Mouse (Mus musculus) neural tube, embryonic 11.5 days (tissue): ENCODE data around the gene Brwd3. TPM values are rescaled to one million over a fixed set of nuclear protein-coding genes. Genes with fewer than 3 reads are reported as not detected.

ENCODE experiments used
- ATAC-seq: fragments of 200-750 bp; cut with Nextera tagmentation; 2 replicates; pipeline ENCODE4 v1.8.0; 2017; ENCODE audit warnings: moderate number of reproducible peaks, mild to moderate bottlenecking, moderate TSS enrichment, moderate library complexity; ENCODE audit not compliant: insufficient read depth, low FRiP score, low TSS enrichment
- DNase-seq: peaks from one replicate; pipeline ENCODE4 v3.0.0-alpha.2; 2015; ENCODE audit warnings: low spot score
- H3K27ac ChIP-seq: fragments of 300-500 bp; sonication (generic); 2 replicates; pipeline ENCODE4 v1.5.1; 2014; ENCODE audit warnings: low read depth, mild to moderate bottlenecking, low read length
- H3K27me3 ChIP-seq: fragments of 300-500 bp; sonication (generic); 2 replicates; pipeline ENCODE4 v1.6.1; 2014; ENCODE audit warnings: mild to moderate bottlenecking, low read length, mixed read lengths; ENCODE audit not compliant: control insufficient read depth, insufficient read depth
- H3K36me3 ChIP-seq: fragments of 300-500 bp; sonication (generic); 2 replicates; pipeline ENCODE4 v1.6.1; 2014; ENCODE audit warnings: mild to moderate bottlenecking, low read length, moderate library complexity, mixed read lengths; ENCODE audit not compliant: control insufficient read depth, insufficient read depth
- H3K4me1 ChIP-seq: fragments of 300-500 bp; sonication (generic); 2 replicates; pipeline ENCODE4 v1.6.1; 2014; ENCODE audit warnings: low read length, mixed read lengths; ENCODE audit not compliant: control insufficient read depth, insufficient read depth
- H3K4me2 ChIP-seq: fragments of 300-500 bp; sonication (generic); 2 replicates; pipeline ENCODE4 v1.6.1; 2014; ENCODE audit warnings: low read depth, mild to moderate bottlenecking, moderate library complexity
- H3K4me3 ChIP-seq: fragments of 300-500 bp; sonication (generic); 2 replicates; pipeline ENCODE4 v1.5.1; 2014; ENCODE audit warnings: low read depth, low read length
- H3K9ac ChIP-seq: fragments of 300-500 bp; sonication (generic); 2 replicates; pipeline ENCODE4 v1.6.1; 2014; ENCODE audit warnings: mild to moderate bottlenecking, low read length
- H3K9me3 ChIP-seq: fragments of 300-500 bp; sonication (generic); 2 replicates; pipeline ENCODE4 v1.6.1; 2016; ENCODE audit warnings: low read length; ENCODE audit not compliant: control insufficient read depth
- WGBS: fragments of 180-500 bp; shearing (Covaris S2); extraction: QIAGEN DNeasy Blood & Tissue Kit; methylation state at CpG from one replicate; pipeline ENCODE4 v1.1.7; 2014; 5-methylcytosine and 5-hydroxymethylcytosine counted together
- polyA plus RNA-seq: library from polyadenylated mRNA; unstranded; fragments of >200 nt; fragmentation: Nextera tagmentation; extraction: Ambion mirVana; gene quantifications from 2 replicates; pipeline ENCODE4 v1.2.1, GENCODE M21; 2014

The Brwd3 gene
- polyA plus RNA-seq, 1 experiment from 2014 or later = 3.1 TPM

DNA sequence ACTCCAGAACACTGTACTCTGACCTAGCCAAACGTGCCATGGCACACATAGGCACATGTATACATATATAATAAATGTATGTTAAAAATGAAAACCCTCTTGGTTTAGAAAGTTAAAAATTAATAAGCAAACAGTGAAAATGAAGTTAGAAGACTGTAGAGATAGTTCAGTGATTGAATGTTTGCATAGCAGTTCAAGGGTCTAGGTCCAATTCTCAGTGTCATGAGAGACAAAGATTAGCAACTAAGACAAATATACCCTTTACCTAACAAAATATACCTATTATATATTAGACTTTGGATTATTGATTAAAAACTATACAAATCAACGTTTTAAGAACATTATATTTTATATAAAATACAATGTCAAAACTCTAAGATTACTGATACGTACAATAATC, 36.9 kb downstream of the Brwd3 start:
- Histone ChIP-seq H3K9ac (no peak overlapping the region), H3K27me3 (no peaks in the 10 kb centered on the region), H3K36me3 (no peaks in the 10 kb centered on the region), H3K4me2 (no peak overlapping the region), H3K4me3 (no peak overlapping the region), H3K9me3 (no peaks in the 10 kb centered on the region), H3K4me1 (no peaks in the 10 kb centered on the region), H3K27ac (no peak overlapping the region)
- DNase-seq (no peak), ATAC-seq (no peak)
- 82% methylated on average over 3 of the region's 3 CpGs for WGBS

DNA sequence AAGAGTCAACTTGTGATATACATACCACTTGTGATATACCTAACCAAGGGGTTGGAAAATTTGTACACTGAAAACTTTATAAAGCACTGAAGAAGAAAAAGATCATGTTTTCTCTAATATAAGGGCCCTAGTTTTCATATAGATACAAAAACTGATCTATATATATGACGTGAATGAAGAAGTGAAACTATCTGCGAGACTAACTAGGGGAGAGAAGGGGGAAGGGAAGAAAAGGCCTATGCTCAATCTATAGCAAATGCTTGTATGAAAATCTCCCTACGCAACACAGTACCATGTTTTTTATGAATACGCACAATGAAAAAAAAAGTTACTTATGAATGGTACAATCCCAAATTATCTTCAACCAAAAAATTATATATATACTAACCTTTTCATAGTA, 50.4 kb downstream of the Brwd3 start:
- Histone ChIP-seq H3K9ac (no peak overlapping the region), H3K4me2 (no peak overlapping the region), H3K27me3 (no peaks in the 10 kb centered on the region), H3K27ac (no peak overlapping the region), H3K4me1 (no peaks in the 10 kb centered on the region), H3K9me3 (no peaks in the 10 kb centered on the region), H3K4me3 (no peak overlapping the region), H3K36me3 (no peaks in the 10 kb centered on the region)
- no peak for ATAC-seq
- WGBS = 96% methylated on average over 4 of the region's 4 CpGs
- no peak for DNase-seq

DNA sequence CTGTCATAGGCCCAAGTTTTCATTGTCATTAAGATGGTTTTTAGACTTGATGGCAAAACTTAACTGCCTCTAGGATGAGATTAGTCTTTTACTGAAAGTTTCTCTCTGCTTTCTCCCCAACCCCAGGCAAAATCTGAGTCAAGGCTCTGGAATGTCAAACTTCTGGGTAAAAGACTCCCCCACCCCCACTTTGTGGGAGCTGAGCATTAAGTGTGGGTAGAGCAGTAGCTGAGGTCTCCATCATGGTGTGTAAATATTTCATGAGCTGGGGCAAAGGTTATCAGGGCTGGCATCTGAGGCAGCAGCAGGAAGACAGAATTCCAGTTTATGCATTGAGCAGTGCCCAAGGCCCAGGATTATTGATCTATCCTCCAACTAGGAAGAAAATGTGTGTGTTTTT, 102.4 kb downstream of the Brwd3 start:
- Histone ChIP-seq H3K9ac (no peak overlapping the region), H3K27ac (no peak overlapping the region), H3K27me3 (no peaks in the 10 kb centered on the region), H3K4me3 (no peak overlapping the region), H3K9me3 (no peaks in the 10 kb centered on the region), H3K4me2 (no peak overlapping the region), H3K4me1 (no peaks in the 10 kb centered on the region), H3K36me3 (no peaks in the 10 kb centered on the region)
- no peak for DNase-seq
- no peak for ATAC-seq

DNA sequence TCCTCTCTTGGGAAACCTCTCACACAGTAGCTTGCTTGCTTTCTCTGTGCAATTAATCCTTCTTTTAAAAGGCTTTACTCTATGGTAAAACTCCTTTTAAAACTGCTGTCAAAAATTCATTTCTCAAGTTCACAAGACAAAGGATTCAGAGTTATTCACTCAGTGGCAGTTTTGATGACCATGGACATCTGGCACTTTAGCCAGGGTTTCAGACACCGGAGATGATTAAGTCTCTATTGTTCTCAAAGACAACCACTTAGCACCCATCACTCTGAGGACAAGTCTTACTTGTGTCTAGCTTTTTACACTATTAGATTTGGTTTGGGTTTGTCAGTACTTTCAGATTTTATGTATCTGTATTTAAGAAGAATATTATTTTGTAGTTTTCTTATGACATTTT, 104.6 kb downstream of the Brwd3 start:
- WGBS = 76% methylated on average over 1 of the region's 1 CpGs
- no peak overlapping the region for H3K27ac ChIP-seq
- no peak overlapping the region for H3K4me2 ChIP-seq
- H3K27me3 ChIP-seq = no peaks in the 10 kb centered on the region
- H3K4me1 ChIP-seq = no peaks in the 10 kb centered on the region
- H3K36me3 ChIP-seq = no peaks in the 10 kb centered on the region
- no peak overlapping the region for H3K9ac ChIP-seq
- H3K9me3 ChIP-seq = no peaks in the 10 kb centered on the region
- DNase-seq (no peak), ATAC-seq (no peak)
- H3K4me3 ChIP-seq = no peak overlapping the region

DNA sequence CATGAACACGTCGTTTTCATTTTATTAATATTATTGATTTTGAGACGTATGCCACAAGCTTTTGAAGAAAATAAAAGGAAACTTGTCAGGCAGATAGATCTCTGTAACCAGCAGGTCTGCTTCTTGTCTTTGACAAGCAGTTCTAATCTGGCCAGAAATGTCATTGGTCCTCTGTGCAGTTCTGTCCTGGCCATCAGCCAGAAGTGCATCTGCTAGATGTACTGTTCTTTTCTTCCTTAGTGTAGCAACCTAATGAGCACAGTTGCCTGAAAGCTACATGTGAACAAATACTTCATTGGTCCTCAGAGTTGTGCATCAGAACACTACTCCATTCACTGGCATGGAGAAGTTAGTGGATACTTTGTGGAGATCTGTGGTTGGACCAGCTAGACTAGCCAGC, 105.1 kb downstream of the Brwd3 start:
- H3K4me1 ChIP-seq = no peaks in the 10 kb centered on the region
- H3K27ac ChIP-seq = no peak overlapping the region
- DNase-seq (no peak), ATAC-seq (no peak)
- 81% methylated on average over 3 of the region's 3 CpGs for WGBS
- no peak overlapping the region for H3K4me3 ChIP-seq
- no peaks in the 10 kb centered on the region for H3K27me3 ChIP-seq
- H3K4me2 ChIP-seq = no peak overlapping the region
- no peaks in the 10 kb centered on the region for H3K36me3 ChIP-seq
- H3K9me3 ChIP-seq = no peaks in the 10 kb centered on the region
- H3K9ac ChIP-seq = no peak overlapping the region

DNA sequence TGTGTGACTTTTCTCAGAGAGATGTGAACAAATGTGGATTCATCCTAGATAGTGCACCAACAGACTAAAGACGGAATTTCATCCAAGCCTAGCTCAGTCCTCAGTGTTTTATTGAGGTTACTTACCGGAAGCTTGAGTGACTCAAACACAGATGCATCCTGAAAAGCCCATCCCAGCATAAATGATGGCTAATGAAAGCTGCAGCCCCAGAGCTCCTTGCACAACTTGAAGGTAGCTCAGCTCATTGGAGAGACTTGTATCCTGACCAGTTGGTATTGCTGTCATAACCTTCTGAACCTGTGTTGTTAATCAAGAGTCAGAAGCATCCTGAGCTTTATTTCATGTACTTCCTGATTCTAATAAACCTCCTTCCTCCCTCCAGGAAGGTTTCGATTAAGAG, 105.8 kb downstream of the Brwd3 start:
- no peaks in the 10 kb centered on the region for H3K36me3 ChIP-seq
- H3K4me3 ChIP-seq = no peak overlapping the region

DNA sequence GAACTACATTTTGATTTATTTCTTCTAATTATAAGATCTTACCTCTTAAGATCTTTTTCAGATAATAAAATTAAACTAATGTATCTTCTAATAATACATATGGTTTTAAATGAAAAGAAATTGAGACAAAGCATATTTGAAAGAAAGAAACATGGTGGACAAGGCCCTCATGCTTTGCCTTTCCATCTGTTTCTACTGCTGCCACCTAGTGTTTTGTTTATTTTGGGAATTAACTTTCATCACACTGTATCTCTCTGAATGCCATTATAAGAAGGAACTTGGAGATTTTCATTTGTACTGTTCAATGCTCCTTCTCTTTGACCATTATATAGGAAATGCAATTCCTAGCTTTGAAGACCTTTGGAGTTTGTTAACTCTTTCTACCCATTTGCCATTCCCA, 109.9 kb downstream of the Brwd3 start:
- H3K36me3 ChIP-seq = no peaks in the 10 kb centered on the region
- no peaks in the 10 kb centered on the region for H3K27me3 ChIP-seq
- no peak for ATAC-seq
- H3K27ac ChIP-seq = no peak overlapping the region
- no peaks in the 10 kb centered on the region for H3K4me1 ChIP-seq
- no peak overlapping the region for H3K4me2 ChIP-seq
- H3K9me3 ChIP-seq = no peaks in the 10 kb centered on the region
- H3K9ac ChIP-seq = no peak overlapping the region
- H3K4me3 ChIP-seq = no peak overlapping the region
- no peak for DNase-seq

More for the DNA sequence above, 105.8 kb downstream of the Brwd3 start:
- H3K27me3 ChIP-seq = no peaks in the 10 kb centered on the region
- H3K4me2 ChIP-seq = no peak overlapping the region
- no peaks in the 10 kb centered on the region for H3K4me1 ChIP-seq
- no peak overlapping the region for H3K9ac ChIP-seq
- ATAC-seq (no peak), DNase-seq (no peak)
- no peaks in the 10 kb centered on the region for H3K9me3 ChIP-seq
- no peak overlapping the region for H3K27ac ChIP-seq
- WGBS = 76% methylated on average over 3 of the region's 3 CpGs

DNA sequence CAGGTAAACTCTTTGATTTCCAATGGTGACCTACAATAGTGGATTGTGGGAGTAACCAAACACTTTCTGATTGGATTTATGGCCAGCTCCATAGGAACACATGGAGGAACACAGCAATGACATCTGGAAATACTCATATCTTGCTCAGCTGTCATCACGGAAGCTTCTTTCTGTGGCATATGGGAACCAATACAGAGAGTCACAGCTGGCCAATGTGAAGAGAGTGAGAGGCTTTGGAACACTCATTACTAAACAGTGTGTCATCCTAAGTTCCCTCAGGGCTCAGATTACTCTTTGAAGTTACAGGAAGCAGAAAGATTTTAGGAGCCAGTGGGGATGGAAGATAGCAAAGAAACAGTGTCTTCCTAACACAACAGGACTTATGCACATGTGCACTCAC, 111.7 kb downstream of the Brwd3 start:
- 86% methylated on average over 1 of the region's 1 CpGs for WGBS

DNA sequence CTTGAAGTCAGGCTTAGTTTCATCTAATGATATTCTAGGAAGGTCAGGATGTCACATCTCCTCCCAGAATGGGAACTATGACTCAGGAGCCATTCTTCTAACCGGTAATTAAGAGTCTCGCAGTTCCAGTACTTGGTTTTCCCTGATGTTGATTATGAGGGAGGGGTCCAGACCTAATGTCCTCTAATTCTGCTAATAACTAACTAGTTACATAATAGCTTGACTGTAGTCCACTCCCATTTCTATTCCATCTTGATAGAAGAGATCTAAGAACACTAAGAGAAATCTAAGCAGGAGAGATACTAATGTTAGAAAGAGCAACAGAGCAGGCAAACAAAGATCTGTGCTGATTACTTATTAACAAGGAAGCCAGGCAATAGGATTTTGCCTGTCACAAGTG, 129.9 kb downstream of the Brwd3 start:
- Histone ChIP-seq H3K27ac (no peak overlapping the region), H3K9me3 (no peaks in the 10 kb centered on the region), H3K9ac (no peak overlapping the region), H3K4me1 (no peaks in the 10 kb centered on the region), H3K4me3 (no peak overlapping the region), H3K4me2 (no peak overlapping the region), H3K27me3 (no peaks in the 10 kb centered on the region), H3K36me3 (no peaks in the 10 kb centered on the region)
- DNase-seq (no peak), ATAC-seq (no peak)
- 72% methylated on average over 2 of the region's 2 CpGs for WGBS

More for the DNA sequence above, 111.7 kb downstream of the Brwd3 start:
- H3K9ac ChIP-seq = no peak overlapping the region
- no peak for DNase-seq
- no peak overlapping the region for H3K4me3 ChIP-seq
- no peaks in the 10 kb centered on the region for H3K36me3 ChIP-seq
- H3K27me3 ChIP-seq = no peaks in the 10 kb centered on the region
- no peak overlapping the region for H3K4me2 ChIP-seq
- H3K4me1 ChIP-seq = no peaks in the 10 kb centered on the region
- H3K27ac ChIP-seq = no peak overlapping the region
- no peaks in the 10 kb centered on the region for H3K9me3 ChIP-seq
- no peak for ATAC-seq
